Mouse (Mus musculus) lung, adult 18-20 months (tissue): ENCODE results near the gene Tap1.
A peak's percentile ranks its signal among the peaks of the same experiment; 100 is the strongest.
"Not testable (repeated sequence)": the region's sequence is repeated elsewhere in the genome, so short reads cannot be mapped to it uniquely, and the experiment has no call there.

Experiments used
- DNase-seq, 2 experiments: peaks; one replicate each; pipeline ENCODE4 v3.0.0; 2022; ENCODE audit warnings: mixed read lengths in 2 of 2

Gene Tap1

DNA sequence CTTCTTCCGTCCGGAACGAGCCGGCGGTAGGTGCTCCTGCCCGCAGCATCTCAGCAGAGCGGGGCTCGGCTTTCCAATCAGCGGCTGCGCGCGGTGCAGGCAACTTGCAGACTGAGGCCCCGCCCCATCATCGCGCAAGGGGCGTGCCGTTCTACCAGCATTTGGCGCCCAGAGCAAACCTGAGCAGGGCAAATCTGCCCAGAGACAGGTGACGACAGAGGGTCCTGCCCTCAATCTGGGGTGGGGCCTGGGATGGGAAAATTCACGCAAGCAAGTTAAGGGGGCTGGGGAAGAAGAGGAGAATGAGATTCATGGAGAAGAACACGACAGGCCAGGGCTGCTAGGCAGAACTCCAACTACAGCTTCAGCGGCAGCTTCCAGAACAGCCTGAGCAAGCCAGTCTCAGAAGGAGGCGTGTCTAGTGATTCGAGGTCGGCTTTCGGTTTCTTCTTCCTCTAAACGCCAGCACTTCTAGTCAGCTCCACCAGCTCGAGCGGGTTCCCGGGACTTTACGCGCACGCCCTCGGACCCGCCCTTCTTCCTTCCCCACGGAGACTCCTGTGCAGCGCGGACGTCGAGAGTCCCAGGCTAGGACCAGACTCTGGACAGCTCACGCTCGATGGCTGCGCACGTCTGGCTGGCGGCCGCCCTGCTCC, at the start of gene Tap1, which contains the start of gene Psmb9:
Tap1 (plus strand) TSS at position 293 of the 656 bp plus-strand sequence.
Psmb9 (minus strand) TSS at position 504 of the 656 bp plus-strand sequence.
- DNase-seq, result peak; percentile 97 to 98

DNA sequence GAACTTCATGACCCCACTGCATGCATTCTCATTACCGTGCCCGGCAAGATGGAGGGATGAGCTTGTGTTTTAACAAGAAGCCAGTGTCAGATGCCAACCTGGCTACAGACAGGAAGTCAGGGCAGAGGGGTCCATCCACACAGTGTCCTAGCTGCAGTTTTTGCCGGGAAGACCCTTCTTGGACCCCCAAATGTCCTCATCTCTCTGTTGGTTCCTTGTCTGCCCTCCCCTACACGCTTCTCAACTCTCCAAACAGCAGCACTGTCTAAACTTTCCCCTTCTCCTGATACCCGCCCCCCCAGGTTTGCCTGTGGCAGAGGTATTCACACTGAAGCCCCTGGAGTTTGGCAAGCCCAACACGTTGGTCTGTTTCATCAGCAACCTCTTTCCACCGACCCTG, 49.8 kb upstream of the Tap1 start:
- no peak for DNase-seq

DNA sequence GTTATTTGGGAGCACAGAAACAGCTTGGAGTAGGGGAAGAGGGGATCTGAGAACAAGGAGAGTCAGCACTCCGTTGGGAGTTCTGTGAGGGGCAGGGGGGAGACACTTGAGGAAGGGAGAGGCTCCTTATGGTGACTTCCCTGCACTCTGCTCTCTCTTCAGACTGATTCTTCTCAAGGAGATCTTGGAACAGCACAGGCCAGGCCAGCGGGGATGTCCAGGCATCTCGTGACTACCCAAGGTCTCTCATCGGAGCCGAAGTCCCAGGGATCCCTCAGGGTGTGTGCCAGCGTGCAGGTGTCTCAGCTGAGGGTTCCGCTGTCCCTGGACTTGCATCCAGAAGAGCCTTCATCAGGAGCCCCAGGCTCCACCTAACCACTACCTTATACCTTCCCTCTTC, 48.7 kb upstream of the Tap1 start:
- DNase-seq, result no peak

DNA sequence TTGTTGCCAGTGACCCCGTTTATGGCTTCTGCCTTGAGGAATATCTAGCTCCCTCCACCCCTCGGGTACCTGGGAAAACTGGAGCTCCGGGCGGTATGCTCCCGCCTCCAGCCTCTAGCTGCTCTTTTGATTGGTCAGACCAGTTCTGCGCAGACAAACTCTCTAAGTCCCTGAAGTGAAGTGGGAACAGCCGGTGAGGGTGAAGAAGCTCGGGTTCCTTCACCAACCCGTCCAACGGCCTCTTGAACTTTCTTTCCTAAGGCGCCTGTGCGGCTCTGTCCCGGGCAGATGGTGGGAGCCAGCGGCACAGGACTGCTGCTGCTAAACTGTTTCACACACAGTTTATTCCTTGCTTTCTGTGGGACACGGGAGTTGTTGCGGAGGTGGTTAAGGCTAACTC, 47.9 kb upstream of the Tap1 start:
- peak; percentile 73 to 85 for DNase-seq

DNA sequence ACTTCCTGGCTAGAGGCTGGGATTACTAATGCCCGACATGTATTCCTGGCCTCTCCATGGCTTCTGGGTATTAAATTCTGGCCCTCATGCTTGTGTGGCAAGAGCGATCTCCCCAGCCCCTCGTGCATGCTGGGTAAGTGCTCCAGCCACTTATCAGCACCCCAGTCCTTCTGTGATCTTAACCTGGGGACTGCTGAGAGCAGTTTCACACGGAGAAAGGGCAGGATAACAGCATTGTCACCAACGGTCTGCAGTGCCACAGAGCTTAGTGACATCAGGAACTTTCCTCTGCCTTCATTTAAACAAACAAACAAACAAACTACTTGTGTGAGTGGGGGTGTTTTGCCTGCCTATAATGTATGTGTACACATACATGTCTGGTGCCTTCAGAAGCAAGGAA, 47.1 kb upstream of the Tap1 start:
- no peak for DNase-seq

DNA sequence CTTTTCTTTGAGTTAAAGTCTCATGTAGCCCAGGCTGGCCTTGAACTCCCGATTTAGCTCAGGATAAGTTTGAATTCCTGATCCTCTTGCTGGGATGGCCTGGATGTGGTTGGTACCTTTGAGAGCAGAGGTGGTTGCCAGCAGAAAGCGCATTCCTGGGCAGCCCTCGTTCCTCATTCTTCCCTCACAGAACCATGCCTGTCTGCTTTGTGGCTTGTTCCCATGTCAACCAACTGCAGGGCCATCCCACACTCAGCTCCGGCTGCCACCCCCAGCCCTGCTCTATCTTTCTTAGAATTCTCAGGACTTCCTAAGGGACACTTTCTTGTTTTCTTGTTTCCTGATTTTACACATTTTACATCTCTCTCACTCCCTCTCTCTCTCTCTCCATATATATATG, 45.9 kb upstream of the Tap1 start:
- no peak for DNase-seq

DNA sequence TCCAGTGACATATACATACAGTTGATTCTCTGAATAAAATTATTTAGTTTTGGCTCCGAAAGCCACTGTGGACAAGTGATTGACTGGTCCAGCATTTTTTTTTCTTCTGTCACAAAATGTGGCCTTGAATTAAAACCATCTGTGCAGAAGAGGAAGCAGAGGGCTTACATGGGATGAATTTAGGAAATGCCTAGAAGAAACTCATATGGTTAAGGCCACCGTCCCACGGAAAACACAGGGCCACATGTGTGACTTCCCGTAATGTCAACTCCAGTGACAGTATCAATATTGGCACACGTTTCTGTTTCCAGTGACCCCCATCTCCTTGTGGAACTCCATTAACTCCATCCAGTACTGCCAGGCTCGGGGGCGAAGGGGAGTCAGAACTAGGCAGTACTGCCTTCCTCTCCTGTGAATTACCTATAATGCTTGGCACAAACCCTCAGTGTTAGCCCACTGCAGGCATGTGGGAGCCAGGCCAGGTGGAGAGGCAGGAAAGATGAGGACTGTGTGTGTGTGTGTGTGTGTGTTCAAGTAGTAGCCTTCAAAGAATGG, 44.8 kb upstream of the Tap1 start:
- DNase-seq, result no peak

DNA sequence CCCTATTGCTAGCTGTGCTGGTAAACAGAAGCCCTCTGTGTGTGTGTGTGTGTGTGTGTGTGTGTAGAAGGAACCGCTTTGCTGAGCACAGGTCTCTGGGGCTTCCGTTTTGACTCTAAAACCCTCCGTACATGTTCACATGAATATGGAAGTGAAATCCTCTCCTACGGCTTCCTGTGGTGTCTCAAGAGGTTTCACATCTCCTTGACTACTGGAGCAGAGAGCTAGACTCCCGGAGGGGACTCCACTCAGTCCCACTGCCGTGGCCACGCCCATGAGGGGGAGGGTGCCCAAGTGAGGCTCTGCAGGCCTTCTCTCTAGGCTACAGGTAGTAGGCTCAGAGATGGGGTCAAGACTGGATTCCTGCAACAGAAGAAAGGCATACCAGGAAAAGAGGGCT, 44.3 kb upstream of the Tap1 start, which contains the start of gene H2-DMb2:
H2-DMb2 (plus strand) TSS at position 275 of the 400 bp plus-strand sequence.
- peak; percentile 84 for DNase-seq

DNA sequence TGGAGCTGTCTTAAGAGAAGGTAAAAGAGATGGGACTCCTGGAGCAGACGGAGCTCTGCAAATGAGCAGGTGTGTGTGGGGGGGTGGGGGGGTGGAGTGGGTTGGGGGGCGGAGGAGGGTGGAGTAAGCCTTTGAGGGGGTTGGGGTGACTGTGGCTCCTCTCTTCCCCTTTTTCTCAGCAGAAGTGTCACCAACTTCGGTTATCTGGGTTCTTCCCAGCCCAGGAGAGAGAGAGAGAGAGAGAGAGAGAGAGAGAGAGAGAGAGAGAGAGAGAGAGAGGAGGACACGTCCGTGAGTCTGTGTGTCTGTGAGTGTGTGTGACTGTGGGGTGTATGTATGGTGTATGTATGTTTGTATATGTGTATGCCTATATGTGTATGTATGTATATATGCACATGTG, 43.9 kb upstream of the Tap1 start:
- DNase-seq, result no peak

DNA sequence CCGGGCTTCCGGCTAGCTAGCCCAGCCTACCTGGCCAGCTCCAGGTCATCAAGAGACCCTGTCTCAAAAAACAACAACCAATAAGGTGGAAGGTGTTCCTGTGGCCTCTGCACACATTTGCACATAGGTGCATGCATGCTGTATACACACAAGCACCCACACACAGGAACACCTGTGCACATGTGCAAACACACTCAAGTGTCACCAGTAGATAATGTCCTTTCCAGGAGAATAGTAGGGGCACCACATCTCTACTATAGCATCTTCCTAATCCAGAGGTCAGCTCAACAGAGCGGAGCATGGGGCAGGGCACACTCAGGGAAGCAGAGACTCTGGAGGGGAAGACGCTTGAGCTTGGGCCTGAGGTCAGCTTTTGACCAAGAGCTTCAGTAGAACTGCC, 43.1 kb upstream of the Tap1 start:
- not testable (repeated sequence) for DNase-seq

DNA sequence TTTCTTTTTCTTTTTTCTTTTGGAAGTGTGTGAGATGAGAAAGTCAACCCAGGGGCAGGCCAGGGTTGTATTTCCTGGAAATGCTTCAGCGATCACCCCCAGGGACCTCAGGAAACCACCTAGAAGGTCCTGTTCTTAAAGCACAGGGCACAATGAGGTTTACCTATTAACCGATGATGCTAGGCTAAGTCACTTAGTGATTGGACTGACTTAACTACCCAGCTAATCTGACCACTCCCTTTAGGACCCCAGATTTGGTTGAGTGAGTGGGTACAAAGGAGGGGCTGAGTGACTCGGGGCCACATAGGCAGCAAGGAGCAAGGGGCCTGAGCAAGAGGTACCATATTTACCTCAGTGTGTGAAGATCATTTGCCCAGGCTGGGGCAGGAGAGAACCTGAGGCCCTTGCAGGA, 42.4 kb upstream of the Tap1 start:
- DNase-seq, result no peak

DNA sequence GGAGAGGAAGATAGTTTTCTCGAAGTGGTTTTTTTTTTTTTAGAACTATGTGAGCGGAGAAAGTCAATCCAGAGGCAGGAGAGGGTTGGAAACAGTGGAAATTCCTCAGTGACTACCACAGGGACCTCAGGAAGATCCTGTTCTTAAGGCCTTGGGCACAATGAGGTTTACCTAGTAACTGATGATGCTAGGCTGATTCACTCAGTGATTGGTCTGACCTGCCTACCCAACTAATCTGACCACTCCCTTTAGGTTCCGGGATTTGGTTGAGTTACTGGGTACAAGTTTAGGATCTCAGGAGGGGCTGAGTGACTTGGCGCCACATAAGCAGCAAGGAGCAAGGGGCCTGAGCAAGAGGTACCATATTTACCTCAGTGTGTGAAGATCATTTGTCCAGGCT, 34.4 kb upstream of the Tap1 start, which contains the start of gene H2-DMb1:
H2-DMb1 (plus strand) TSS at position 150 of the 400 bp plus-strand sequence.
- peak; percentile 69 to 81 for DNase-seq

DNA sequence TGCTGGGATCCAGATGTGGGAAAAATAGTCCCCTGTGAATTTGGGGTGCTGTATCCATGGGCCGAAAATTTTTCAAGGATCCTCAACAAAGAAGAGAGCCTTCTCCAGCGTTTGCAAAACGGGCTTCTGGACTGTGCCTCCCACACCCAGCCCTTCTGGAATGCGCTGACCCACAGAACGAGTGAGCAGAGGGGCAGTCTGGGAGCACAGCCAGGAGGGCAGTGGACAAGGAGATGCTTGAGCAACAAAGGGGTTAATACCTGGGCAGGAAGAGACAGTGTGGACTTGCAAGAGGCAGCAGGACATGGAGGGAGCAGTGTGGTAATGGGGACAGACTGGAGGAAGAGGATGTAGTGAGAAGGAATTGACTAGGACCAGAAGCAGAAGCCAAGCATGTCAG, 31.8 kb upstream of the Tap1 start:
- DNase-seq, result no peak

DNA sequence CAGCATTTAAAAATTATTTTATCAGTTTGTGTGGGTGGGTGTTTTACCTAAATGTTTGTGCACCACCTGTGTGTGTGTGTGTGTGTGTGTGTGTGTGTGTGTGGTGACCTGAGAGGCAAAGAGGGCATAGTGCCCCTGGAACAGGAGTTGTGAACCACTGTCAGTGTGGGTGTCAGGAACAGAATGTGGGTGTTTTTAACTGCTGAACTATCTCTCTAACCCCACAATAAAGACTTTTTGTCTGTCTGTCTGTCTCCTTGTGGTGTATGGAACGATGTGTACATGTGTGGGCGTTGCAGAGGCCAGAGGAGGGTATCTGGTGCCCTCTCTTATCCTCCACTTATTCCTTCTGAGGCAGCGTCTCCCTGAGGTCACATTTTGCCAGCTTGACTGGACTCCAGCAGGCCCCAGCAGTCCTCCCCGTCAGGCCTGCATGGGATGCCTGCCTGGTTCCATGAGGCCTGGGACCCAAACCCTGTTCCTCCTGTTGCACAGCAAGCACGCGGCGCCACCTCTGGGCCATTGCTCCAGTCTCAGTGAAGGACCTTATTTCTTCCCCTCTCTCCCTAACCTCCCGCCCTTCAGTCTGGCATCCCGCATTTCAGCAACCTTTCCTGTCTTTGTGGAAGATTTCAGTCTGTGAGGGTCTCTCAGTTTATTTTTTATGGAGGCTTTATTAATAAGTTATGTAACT, 23.0 kb upstream of the Tap1 start:
- DNase-seq, result peak; percentile 30 to 32

DNA sequence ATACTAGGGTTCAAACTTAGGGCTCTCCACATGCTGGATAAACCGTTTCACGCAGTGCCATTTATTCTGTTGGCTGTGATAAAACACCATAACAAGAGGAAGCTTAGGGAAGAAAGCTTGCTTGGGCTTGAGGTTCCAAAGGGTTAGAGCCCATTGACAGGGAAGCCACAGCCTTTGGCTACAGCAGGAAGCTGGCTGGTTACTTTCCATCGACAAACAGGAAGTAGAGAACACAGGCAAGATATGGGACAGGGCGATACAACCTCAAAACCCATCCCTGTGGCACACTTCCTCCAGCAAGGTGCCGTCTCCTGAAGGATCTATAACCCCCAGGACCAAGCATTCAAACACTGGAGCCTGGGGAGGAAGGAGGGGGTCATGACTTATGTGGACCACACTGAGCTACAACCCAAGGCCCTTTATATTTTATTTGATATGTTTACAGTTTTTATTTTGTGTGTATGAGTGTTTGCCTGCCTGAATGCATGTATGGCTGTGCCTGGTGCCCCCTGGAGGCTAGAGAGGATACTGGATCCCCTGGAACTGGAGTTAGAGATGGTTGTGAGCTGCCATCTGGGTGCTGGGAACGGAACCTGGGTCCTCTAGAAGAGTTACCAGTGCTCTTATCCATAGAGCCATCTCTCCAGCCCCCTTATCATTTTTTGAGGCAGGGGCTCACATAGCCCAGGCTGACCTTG, 22.2 kb upstream of the Tap1 start:
- DNase-seq, result no peak

DNA sequence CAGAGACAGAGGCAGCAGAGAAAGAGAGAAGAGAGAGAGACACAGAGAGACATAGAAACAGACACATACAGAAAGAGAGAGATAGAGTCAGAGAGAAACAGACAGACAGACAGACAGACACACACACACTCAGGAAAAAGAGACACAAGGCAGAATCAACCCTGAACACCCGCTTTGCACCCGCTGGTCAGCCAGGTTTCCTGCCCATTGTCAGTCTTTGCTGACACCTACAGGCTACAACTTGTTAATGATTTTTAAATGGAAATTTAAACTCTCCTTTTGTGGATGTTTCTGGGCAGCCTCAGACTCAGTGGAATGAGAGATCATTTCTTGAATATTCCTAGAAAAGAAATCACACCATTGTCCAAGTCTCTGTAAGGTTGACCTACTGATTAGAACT, 18.1 kb upstream of the Tap1 start:
- DNase-seq, result peak in 1 of 2 experiments; percentile 48

DNA sequence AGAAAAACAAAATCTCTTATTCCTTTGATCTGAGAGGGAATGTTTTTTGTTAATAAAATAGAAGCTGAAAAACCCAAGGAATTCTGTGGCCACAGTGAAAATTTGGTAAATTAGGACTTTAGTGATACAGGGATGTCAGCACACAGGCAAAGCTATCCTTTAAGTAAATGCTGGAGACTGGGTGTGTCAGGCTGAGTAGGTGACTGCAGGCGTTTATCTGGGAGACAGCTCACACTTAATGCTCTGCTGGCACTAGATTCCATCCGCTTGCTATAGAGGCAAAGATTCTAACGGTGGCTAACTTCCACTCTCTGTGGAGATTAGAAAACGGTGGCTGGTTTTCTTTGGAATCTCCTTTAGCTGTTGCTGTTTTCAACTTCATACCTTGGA, 16.9 kb upstream of the Tap1 start:
- DNase-seq, result no peak

DNA sequence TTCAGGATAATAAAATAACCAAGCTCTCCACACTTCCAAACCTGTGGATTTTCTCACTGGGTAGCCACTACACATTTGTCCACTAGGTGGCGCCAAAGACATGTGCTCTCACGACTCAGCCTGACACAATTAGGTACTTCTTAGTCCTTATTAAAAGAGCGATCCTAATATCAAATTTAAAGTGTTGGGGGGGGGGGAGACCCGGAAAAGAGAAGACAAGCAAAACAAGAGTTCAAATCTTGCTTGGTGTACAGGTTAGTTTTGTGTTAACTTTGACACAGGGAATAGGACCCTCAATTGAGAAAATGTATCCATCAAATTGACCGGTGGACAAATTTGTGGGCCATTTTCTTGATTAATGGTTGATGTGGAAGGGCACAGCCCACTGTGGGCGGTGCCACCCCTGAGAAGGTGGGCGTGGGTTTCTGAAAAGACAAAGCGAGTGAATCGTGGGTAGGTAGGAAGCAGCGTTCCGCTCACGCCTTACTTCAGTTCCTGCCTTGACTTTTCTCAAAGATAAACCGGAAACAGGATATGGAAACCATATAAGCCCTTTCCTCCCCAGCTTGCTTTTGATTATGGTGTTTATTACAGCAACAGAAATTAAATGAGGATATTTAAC, 16.4 kb upstream of the Tap1 start:
- peak; percentile 79 to 84 for DNase-seq

DNA sequence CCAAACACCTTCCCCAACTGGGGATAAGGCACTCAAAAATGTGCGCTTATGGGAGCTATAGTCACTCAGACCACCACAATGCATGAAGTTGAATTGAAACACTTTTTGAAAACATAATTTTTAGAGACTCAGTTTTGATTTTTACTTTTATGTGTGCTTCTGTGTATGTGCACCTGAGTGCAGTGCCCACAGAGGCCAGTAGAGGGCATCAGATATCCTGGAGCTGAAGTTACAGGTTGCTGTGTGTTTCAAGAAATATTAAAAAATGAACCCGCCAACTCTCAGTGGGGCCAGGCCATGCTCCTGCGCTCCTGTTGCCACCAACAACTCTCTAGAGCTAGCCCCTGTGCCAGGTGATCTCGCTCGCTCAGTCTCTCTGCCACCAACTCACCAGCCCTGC, 14.8 kb upstream of the Tap1 start:
- no peak for DNase-seq

DNA sequence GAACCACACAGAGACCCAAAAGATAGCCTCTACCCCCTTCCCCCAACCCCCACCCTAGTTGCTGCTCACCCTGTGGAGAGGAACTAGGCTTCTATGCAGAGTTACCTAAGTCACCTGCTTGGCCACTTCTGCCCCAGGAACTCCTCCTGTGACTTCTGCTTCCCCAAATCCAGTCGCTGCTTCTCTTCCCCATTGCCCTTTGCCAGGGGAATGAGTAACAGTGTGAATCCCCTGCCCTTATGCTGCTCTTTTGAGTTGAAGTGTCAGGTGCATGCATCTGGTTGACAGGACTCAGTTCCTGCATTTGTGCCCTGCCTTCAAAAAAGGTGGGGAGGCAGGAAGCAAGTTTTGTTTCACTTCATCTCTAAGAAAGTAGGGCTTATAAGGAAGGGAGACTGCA, 13.3 kb upstream of the Tap1 start:
- DNase-seq, result no peak

DNA sequence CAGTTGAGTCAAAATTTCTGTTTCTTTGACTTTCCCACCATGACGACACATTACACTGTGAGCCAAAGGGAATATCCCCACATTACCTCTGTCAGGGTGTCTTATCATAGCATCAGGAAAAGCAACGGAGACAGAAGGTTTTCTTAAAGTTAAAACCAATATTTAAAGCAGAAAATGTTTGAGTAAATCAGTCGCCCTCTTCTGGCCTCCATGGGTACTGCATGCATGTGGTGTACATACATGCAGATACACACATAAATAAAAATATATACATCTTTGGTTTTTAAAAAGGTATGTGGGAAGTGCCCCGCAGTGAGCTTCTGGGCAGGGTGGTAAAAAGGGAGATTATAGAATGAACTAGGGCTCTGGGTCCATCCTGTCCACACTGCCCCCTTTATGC, 10.2 kb upstream of the Tap1 start:
- no peak for DNase-seq

DNA sequence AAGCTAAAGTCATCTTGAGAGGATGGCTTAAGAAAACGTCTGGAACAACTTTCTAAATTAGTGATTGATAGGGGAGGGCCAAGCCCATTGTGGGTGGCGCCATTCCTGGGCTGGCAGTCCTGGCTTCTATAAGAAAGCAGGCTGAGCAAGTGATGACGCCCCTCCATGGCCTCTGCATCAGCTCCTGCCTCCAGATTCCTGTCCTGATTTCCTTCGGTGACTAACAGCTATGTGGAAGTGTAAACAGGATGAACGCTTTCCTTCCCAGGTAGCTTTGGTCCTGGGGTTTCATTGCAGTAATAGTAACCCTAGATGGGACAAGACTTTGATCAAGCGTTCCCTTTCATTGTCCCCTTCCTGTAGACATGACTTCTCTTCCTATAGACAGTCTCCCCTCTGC, 8.3 kb upstream of the Tap1 start:
- no peak for DNase-seq
